ENCODE assay signal across 10 mouse cellular contexts in the genomic region with DNA sequence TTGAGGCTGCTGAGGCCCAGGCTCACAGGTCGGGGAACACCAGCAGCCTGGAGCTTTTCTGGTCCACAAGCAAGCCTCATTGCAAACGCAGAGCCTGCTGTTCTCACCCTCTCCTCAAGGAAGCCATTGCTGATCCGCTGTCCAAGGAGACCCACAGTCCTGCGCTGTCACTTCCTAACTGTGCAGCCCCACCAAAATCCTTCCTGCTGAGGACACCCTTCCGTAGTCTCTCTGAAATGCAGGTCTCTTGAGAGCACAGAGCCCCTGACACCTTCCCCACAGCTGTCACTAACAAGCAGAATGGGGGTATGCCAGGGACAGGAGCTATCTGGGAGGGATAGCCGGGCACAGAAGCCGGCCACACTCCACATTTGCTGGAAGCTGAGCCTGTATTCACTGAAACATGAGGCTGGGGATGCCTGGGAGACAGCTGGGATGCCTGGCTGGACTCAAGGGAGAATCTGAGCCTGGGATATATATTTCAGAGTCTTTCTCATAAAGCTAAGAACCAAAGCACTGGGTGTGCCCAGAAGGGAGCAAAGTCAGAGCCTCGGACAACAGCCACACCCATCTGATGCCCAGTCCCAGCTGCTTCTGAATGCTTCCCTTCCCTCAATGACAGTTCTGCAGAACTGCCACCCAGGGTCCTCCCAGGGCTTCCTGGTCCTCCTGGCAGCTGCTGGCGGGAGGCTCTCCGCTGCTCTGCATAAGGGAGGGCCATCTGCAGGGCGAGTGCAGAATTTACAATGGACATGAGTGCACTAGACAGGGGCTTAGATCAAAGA.
A peak's percentile ranks its signal among the peaks of the same experiment; 100 is the strongest.
DNase-seq lines count a peak whose midpoint lies in the region; ATAC-seq and TF ChIP-seq lines count a peak whose summit lies in the region.
"Had no signal": no experiment of that assay in that cellular context is flagged by ENCODE, and none has a peak within 500 bp of the region (broad histone marks: within the 10 kb centered on the region; RNA-seq: fewer than 3 reads in every experiment).

No protein-coding gene starts in this region.

- H3K4me1 ChIP-seq in heart, adult 2 months (ENCODE audit: control insufficient read depth, insufficient read depth, low read length) = peaks cover 26% of the 10 kb centered on the region
- H3K4me1 ChIP-seq in heart, postnatal 0 days (ENCODE audit: control insufficient read depth, insufficient read depth) = peaks cover 43% of the 10 kb centered on the region
- H3K4me1 ChIP-seq in midbrain, postnatal 0 days (ENCODE audit: insufficient read depth, low read length) = peaks cover 12% of the 10 kb centered on the region; the same call in 1 of the 2 replicates

- peak; percentile 64 for TF ChIP-seq CTCF in heart, adult 2 months (IDR thresholded peaks at IDR 0.05)
- TF ChIP-seq CTCF in heart, postnatal 0 days (IDR thresholded peaks at IDR 0.05; ENCODE audit: low read depth) = peak; percentile 48
- TF ChIP-seq CTCF in midbrain, postnatal 0 days (IDR thresholded peaks at IDR 0.05) = peak; percentile 67

- H3K79me2 ChIP-seq in heart, adult 2 months (replicated peaks; ENCODE audit: control insufficient read depth, insufficient read depth, low read length) = no peaks in the 10 kb centered on the region

- peak; percentile 40 to 47 for DNase-seq in heart, adult 2 months
- no peak for DNase-seq in heart, postnatal 25 days (ENCODE audit: low spot score)
- DNase-seq in cerebellum, postnatal 25 days = peak; percentile 41 to 58
- DNase-seq in heart, postnatal 0 days (ENCODE audit: low spot score) = peak; percentile 47
- peak; percentile 61 to 71 for DNase-seq in kidney, postnatal 4 days
- DNase-seq in midbrain, postnatal 0 days (ENCODE audit: low spot score) = peak; percentile 54
- no peak for DNase-seq in urinary bladder, postnatal 36 days (ENCODE audit: low spot score in 2 of 2)

- H3K27ac ChIP-seq in heart, adult 2 months = peak overlapping the region; percentile 81
- H3K27ac ChIP-seq in heart, postnatal 0 days (ENCODE audit: low read depth) = no peak overlapping the region; the same call in 1 of the 2 replicates
- H3K27ac ChIP-seq in midbrain, postnatal 0 days (ENCODE audit: low read depth, low read length) = no peak overlapping the region
- H3K27ac ChIP-seq: macrophage had no signal

- H3K27me3 ChIP-seq in heart, adult 2 months (ENCODE audit: control insufficient read depth, insufficient read depth, low read length) = no peaks in the 10 kb centered on the region
- H3K27me3 ChIP-seq in heart, postnatal 0 days (ENCODE audit: control insufficient read depth, insufficient read depth, low read length) = no peaks in the 10 kb centered on the region
- H3K27me3 ChIP-seq in midbrain, postnatal 0 days (ENCODE audit: insufficient read depth, low read length) = no peaks in the 10 kb centered on the region

- no peaks in the 10 kb centered on the region; the same call in 1 of the 2 replicates for H3K36me3 ChIP-seq in heart, adult 2 months (ENCODE audit: control insufficient read depth, insufficient read depth, low read length)
- no peaks in the 10 kb centered on the region for H3K36me3 ChIP-seq in heart, postnatal 0 days (replicated peaks; ENCODE audit: control insufficient read depth, insufficient read depth, low read length)
- no peaks in the 10 kb centered on the region for H3K36me3 ChIP-seq in midbrain, postnatal 0 days (ENCODE audit: insufficient read depth, low read length)

- ATAC-seq in heart, postnatal 0 days (ENCODE audit: insufficient read depth, low read depth) = no peak; the same call in 1 of the 2 replicates
- peak; percentile 75; the same call in 1 of the 2 replicates for ATAC-seq in midbrain, postnatal 0 days (ENCODE audit: low FRiP score)
- ATAC-seq in inflammation-experienced regulatory T-cells, adult 6 months = no peak

- 38% methylated on average over 11 of the region's 11 CpGs for WGBS in heart, adult 2 months
- 52% methylated on average over 11 of the region's 11 CpGs for WGBS in heart, postnatal 0 days
- WGBS in midbrain, postnatal 0 days = 46% methylated on average over 11 of the region's 11 CpGs

- no peaks in the 10 kb centered on the region; the same call in none of the 2 replicates for H3K9me3 ChIP-seq in heart, postnatal 0 days (replicated peaks; ENCODE audit: control insufficient read depth, low read length)
- H3K9me3 ChIP-seq in midbrain, postnatal 0 days (ENCODE audit: low read length) = no peaks in the 10 kb centered on the region

- intact Hi-C loops in heart, adult 2 months (cut with DNase I) = loop anchor here (2.0 kb wide), 1 partner anchor 43 kb away; no protein-coding TSS in a partner anchor
- intact Hi-C loops in heart, postnatal 25 days (cut with DNase I) = loop anchor here (5.0 kb wide), 2 partner anchors 42 to 132 kb away; no protein-coding TSS in a partner anchor

- H3K4me2 ChIP-seq in heart, postnatal 0 days (ENCODE audit: low read depth, low read length) = no peak overlapping the region
- H3K4me2 ChIP-seq in midbrain, postnatal 0 days (ENCODE audit: low read depth, low read length, poor library complexity, severe bottlenecking) = no peak overlapping the region

- no peak for TF ChIP-seq POLR2A in heart, adult 2 months (IDR thresholded peaks at IDR 0.05; ENCODE audit: insufficient read depth, low read depth, low read length)

- no peak overlapping the region for H3K9ac ChIP-seq in heart, adult 2 months (ENCODE audit: low read depth, low read length)
- 0 out of 2 replicates have a peak overlapping the region, but pooled peaks have one; percentile 9 for H3K9ac ChIP-seq in heart, postnatal 0 days (replicated peaks; ENCODE audit: low read depth, low read length)
- no peak overlapping the region for H3K9ac ChIP-seq in midbrain, postnatal 0 days (replicated peaks; ENCODE audit: low read length, poor library complexity, severe bottlenecking)

- no peak overlapping the region for H3K4me3 ChIP-seq in heart, adult 2 months
- H3K4me3 ChIP-seq in heart, postnatal 0 days (ENCODE audit: low read depth, low read length) = no peak overlapping the region
- no peak overlapping the region for H3K4me3 ChIP-seq in midbrain, postnatal 0 days (ENCODE audit: low read depth, low read length)
- H3K4me3 ChIP-seq: erythroblast, embryonic 14.5 days had no signal

- 0 out of 2 replicates have a peak, but pooled peaks have one; percentile 47 for TF ChIP-seq EP300 in heart, adult 2 months (IDR thresholded peaks at IDR 0.05; ENCODE audit: insufficient read depth, low read depth, low read length)
- no peak for TF ChIP-seq EP300 in heart, postnatal 0 days (IDR thresholded peaks at IDR 0.05; ENCODE audit: low read depth)

Comparison
In these comparisons a context has a peak if more than half of its experiments do, and no peak if none do; other contexts are left out.
1. DNase-seq: peak in heart, adult 2 months (2 of 2), cerebellum, postnatal 25 days (2 of 2), heart, postnatal 0 days (single experiment), kidney, postnatal 4 days (2 of 2) and midbrain, postnatal 0 days (single experiment); none in heart, postnatal 25 days (single experiment) and urinary bladder, postnatal 36 days (0 of 2).
2. Peak in every context shown above with its lines, with median percentiles within 50 percentile points of each other: CTCF ChIP-seq.